Mouse (Mus musculus) liver, adult 2 months (tissue): Measurements from ENCODE around the gene Eif3g. TPM values are rescaled to one million over a fixed set of nuclear protein-coding genes. Genes with fewer than 3 reads are reported as not detected.

Source experiments
- DNase-seq: peaks from one replicate; pipeline ENCODE4 v3.0.0-alpha.2; 2011; ENCODE audit warnings: low read depth, low spot score; ENCODE audit errors: extremely low read depth
- H3K27ac ChIP-seq: fragments of 200-500 bp; replicated peaks from 2 replicates; pipeline ENCODE4 v1.5.1; 2012; ENCODE audit warnings: low read depth, mild to moderate bottlenecking, control low read depth, inconsistent platforms, low read length; ENCODE audit not compliant: insufficient read depth
- H3K27me3 ChIP-seq: fragments of 200-500 bp; 2 replicates; pipeline ENCODE4 v1.6.1; 2012; ENCODE audit warnings: mild to moderate bottlenecking, moderate library complexity, low read length, inconsistent platforms; ENCODE audit not compliant: control insufficient read depth, insufficient read depth
- H3K36me3 ChIP-seq: fragments of 200-500 bp; 2 replicates; pipeline ENCODE4 v1.6.1; 2012; ENCODE audit warnings: low read length, inconsistent platforms; ENCODE audit not compliant: control insufficient read depth, insufficient read depth
- H3K4me1 ChIP-seq: fragments of 200-500 bp; 2 replicates; pipeline ENCODE4 v1.6.1; 2011; ENCODE audit warnings: low read length; ENCODE audit not compliant: control insufficient read depth, insufficient read depth
- H3K4me3 ChIP-seq: fragments of 200-500 bp; 2 replicates; pipeline ENCODE4 v1.5.1; 2011; ENCODE audit warnings: low read depth, mild to moderate bottlenecking, control low read depth, low read length, moderate library complexity; ENCODE audit not compliant: insufficient read depth
- H3K79me2 ChIP-seq: fragments of 200-500 bp; 2 replicates; pipeline ENCODE4 v1.6.1; 2012; ENCODE audit warnings: inconsistent platforms, mild to moderate bottlenecking, low read length, moderate library complexity; ENCODE audit not compliant: control insufficient read depth, insufficient read depth
- H3K9ac ChIP-seq: fragments of 200-500 bp; 2 replicates; pipeline ENCODE4 v1.6.1; 2012; ENCODE audit warnings: low read depth, mild to moderate bottlenecking, control low read depth, inconsistent platforms, low read length
- CTCF ChIP-seq: fragments of 200-500 bp; IDR thresholded peaks from 2 replicates; pipeline ENCODE4 v1.5.1; 2011; ENCODE audit warnings: low read depth, low read length, control low read depth
- POLR2A ChIP-seq: fragments of 200-500 bp; IDR thresholded peaks from 2 replicates; pipeline ENCODE4 v1.6.1; 2011; ENCODE audit warnings: low read length, control low read depth; ENCODE audit not compliant: insufficient read depth; ENCODE audit errors: extremely low read depth
- WGBS: fragments of 180-500 bp; shearing (Covaris S2); methylation state at CpG from one replicate; pipeline ENCODE4 v1.1.7; 2018; 5-methylcytosine and 5-hydroxymethylcytosine counted together
- polyA plus RNA-seq: library from polyadenylated mRNA; depleted of rRNA; stranded (reverse); fragments of >200 nt; gene quantifications from 2 replicates; pipeline ENCODE4 v1.2.3, GENCODE M21; 2012
- total RNA-seq: library from RNA; depleted of rRNA; stranded (reverse); fragments of >200 nt; gene quantifications from 2 replicates; pipeline ENCODE4 v1.2.3, GENCODE M21; 2014

Gene Eif3g
- total and polyA plus RNA-seq, 2 experiments, result 51.7 to 98.3 TPM

- DNase-seq, result no peak
- Histone ChIP-seq H3K9ac (no peak overlapping the region), H3K36me3 (peaks cover 15% of the 10 kb centered on the region), H3K27me3 (no peaks in the 10 kb centered on the region), H3K27ac (no peak overlapping the region), H3K4me1 (peaks cover 3% of the 10 kb centered on the region; the same call in 1 of the 2 replicates), H3K4me3 (no peak overlapping the region), H3K79me2 (peaks cover 6% of the 10 kb centered on the region; the same call in 1 of the 2 replicates)
- TF ChIP-seq CTCF, result no peak
- TF ChIP-seq POLR2A, result no peak
- 85% methylated on average over 26 of the region's 26 CpGs for WGBS
Measured at GRCm38 (mm10) chr9:20891339-20892103, 6.9 kb downstream of the Eif3g start.

GRCm38 (mm10) chr9:20890411-20890810, 8.0 kb downstream of the Eif3g start:
- H3K36me3 ChIP-seq, result peaks cover 10% of the 10 kb centered on the region
- H3K9ac ChIP-seq, result no peak overlapping the region
- WGBS, result 87% methylated on average over 5 of the region's 5 CpGs
- no peak overlapping the region for H3K27ac ChIP-seq
- no peak for DNase-seq
- H3K79me2 ChIP-seq, result peaks cover 6% of the 10 kb centered on the region; the same call in 1 of the 2 replicates
- peaks cover 3% of the 10 kb centered on the region; the same call in 1 of the 2 replicates for H3K4me1 ChIP-seq
- H3K27me3 ChIP-seq, result no peaks in the 10 kb centered on the region
- no peak overlapping the region for H3K4me3 ChIP-seq
- no peak for TF ChIP-seq CTCF
- TF ChIP-seq POLR2A, result no peak

GRCm38 (mm10) chr9:20889185-20890141, 9.0 kb downstream of the Eif3g start:
- Histone ChIP-seq H3K36me3 (peaks cover 10% of the 10 kb centered on the region), H3K4me1 (peaks cover 3% of the 10 kb centered on the region; the same call in 1 of the 2 replicates), H3K9ac (no peak overlapping the region), H3K79me2 (peaks cover 6% of the 10 kb centered on the region; the same call in 1 of the 2 replicates), H3K27ac (no peak overlapping the region), H3K4me3 (no peak overlapping the region), H3K27me3 (no peaks in the 10 kb centered on the region)
- WGBS, result 80% methylated on average over 29 of the region's 29 CpGs
- no peak for TF ChIP-seq POLR2A
- DNase-seq, result no peak

- peak overlapping the region; percentile 1; the same call in 1 of the 2 replicates for H3K27ac ChIP-seq
- no peaks in the 10 kb centered on the region for H3K27me3 ChIP-seq
- DNase-seq, result no peak
- TF ChIP-seq CTCF, result no peak
- no peak for TF ChIP-seq POLR2A
- peak overlapping the region; percentile 83 for H3K9ac ChIP-seq
- peaks cover 10% of the 10 kb centered on the region for H3K36me3 ChIP-seq
- peak overlapping the region; percentile 63 for H3K4me3 ChIP-seq
- H3K79me2 ChIP-seq, result peaks cover 6% of the 10 kb centered on the region; the same call in 1 of the 2 replicates
- peaks cover 3% of the 10 kb centered on the region; the same call in 1 of the 2 replicates for H3K4me1 ChIP-seq
- WGBS, result under 1% methylated on average over 30 of the region's 30 CpGs
Measured at GRCm38 (mm10) chr9:20888386-20888765, 10.0 kb downstream of the Eif3g start.

- peak; percentile 91 for DNase-seq
- Histone ChIP-seq H3K4me1 (peaks cover 3% of the 10 kb centered on the region; the same call in 1 of the 2 replicates), H3K79me2 (peaks cover 6% of the 10 kb centered on the region; the same call in 1 of the 2 replicates), H3K27me3 (no peaks in the 10 kb centered on the region), H3K36me3 (peaks cover 10% of the 10 kb centered on the region), H3K27ac (peak within 1 kb of the TSS; percentile 14), H3K9ac (peak within 1 kb of the TSS; percentile 83), H3K4me3 (peak within 1 kb of the TSS; percentile 63)
- WGBS, result under 1% methylated on average over 43 of the region's 43 CpGs
- TF ChIP-seq POLR2A (peak; percentile 79), CTCF (no peak)
Measured at GRCm38 (mm10) chr9:20887704-20888385, 10.6 kb downstream of the Eif3g start, which contains the start of gene Ppan. Gene Ppan (plus strand): TSS chr9:20888175.
